Mouse (Mus musculus): ENCODE measurements at regions not wholly inside any gene's neighbourhood (a gene's known extent, or its start where the extent isn't known, plus 50 kb on each side); places are given as distances from the start of the nearest gene placed in this dataset.
A peak's percentile ranks its signal among the peaks of the same experiment; 100 is the strongest.
"Not testable (repeated sequence)": the region's sequence is repeated elsewhere in the genome, so short reads cannot be mapped to it uniquely, and the experiment has no call there.

DNA sequence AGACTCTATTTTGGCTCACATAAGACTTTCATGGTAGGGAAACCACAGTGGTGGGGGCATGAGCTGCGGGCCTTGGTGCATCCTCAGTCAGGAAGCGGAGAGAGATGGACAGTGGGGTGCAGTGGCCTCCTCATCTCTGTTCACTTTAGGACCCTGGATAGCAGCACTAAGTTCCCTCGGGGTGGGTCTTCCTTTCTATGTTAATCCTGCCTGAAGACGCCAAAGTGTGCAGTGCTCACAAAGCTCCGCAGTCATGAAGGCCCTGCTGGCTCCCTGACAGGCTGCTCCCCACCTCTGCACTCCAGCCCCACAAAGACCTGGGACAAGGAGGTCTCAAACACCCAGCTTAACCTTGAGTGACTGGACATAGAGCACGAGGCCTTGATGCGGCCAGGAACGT, 56.8 kb downstream of the Sox1 start:
- DNase-seq, result no peak

DNA sequence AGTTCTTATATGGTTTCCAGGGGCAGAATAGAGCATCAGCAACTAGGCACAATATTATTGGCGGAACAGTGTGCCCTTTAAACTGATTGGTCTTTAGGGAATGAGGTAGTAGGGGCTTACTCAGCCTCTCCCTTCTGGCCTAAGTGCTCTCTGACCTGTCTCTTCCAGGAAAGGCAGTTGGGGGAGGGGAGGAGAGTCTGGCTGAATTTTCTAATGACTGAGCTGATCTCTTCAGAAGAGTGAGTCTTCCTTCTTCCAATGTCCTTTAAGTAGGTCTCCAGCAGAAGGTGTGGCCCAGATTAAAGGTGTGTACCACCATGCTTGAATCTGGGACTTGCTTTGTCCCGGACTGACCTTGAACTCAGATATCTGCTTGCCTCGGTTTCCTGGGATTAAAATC, 60.3 kb downstream of the Sox1 start:
- DNase-seq, result not testable (repeated sequence)

DNA sequence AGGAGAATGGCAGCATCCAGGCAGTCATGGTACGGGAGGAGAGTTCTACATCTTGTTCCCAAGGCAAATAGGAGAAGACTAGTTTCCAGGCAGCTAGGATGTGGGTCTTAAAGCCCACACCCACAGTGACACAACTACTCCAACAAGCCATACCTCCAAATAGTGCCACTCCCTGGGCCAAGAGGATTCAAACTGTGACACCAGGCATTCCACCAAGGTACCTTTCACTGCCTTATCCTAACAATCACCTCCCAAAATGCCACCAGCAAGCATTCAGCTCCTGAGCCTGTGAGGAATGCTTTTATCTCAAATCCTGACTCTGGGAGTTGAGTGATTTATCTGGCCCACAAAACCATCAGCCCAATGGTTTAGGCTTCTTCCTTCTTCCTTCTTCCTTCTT, 61.2 kb downstream of the Sox1 start:
- DNase-seq, result no peak

DNA sequence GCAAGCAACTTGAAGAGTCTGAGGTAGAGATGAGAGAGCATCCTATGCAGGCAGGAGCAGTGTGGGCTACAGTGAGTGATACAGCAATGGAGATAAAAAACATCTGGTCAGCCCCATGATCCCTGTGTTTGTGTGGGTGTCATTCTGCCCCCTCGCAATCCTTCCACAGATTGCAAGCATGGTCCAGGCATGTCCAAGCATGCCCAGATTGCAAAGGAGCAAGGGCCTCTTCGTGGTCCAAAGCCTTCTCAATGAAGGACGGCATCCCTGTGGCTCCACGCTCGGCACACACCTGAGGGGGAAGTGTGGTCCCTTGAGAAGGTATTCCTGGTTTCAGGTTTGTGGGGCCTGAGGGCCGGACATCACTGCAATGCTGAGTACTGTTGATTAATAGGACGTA, 61.9 kb downstream of the Sox1 start:
- no peak for DNase-seq

DNA sequence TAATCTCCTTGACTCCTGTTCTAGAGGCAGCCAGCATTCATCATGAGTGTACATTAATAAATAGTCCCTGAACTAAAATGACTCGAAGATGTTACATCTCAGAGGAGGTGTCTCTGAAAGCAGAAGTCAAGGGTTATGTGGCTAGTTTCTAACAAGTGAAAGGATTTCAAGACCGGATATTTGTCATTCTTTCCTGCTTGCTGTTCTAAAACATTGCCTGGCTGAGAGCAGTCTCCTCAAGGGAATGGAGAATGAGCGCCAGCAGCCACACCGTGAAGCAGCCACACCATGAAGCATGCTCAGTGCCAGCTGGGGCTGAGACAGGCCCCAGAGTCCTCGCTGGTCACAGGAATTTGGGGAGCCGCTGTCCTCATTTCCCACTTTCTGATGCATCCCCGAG, 71.8 kb downstream of the Sox1 start:
- DNase-seq, result no peak

DNA sequence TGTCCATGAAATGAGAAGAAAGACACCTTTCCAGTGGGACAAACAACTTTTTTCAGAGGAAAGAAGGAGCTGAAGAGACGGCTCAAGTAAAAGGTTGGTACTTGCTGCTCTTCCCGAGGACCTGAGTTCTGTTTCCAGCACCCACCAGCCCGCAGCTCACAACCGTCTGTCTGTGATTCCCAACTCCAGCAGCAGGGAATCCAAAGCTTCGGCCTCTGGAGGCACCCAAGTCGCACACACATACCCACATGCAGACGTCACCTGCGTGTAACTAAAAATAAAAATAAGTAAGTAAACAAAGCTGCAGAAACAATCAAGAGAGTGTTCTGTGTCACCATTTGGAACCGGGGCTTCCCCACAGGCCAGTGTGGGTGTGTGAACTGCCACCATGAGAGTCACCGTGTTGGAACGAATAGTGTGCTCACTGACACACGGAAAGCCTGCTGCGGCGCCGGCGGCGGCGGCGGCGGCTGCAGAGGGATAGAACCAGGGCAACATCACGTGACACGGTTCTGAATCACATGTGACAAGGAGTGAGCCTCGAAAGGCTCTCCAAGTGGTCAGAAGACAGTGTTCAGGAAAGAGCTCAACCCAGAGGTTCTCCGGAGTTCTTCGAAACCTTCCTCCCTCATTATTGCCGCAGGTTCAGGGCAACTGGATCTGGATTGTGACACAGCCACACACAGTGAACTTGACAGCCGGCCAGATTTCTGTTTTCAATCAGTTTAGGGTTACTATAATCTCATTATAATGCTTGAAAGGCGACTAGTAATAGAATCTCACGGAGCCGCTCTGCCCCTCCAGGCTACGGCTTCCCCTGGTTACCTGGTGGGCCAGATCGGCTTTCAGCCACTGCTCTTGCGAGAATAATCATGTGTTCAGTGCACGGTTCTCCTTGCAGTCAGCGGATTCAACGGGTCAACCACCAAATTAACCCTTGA, 72.6 kb downstream of the Sox1 start:
- peak in 1 of 2 experiments; percentile 31 for DNase-seq

DNA sequence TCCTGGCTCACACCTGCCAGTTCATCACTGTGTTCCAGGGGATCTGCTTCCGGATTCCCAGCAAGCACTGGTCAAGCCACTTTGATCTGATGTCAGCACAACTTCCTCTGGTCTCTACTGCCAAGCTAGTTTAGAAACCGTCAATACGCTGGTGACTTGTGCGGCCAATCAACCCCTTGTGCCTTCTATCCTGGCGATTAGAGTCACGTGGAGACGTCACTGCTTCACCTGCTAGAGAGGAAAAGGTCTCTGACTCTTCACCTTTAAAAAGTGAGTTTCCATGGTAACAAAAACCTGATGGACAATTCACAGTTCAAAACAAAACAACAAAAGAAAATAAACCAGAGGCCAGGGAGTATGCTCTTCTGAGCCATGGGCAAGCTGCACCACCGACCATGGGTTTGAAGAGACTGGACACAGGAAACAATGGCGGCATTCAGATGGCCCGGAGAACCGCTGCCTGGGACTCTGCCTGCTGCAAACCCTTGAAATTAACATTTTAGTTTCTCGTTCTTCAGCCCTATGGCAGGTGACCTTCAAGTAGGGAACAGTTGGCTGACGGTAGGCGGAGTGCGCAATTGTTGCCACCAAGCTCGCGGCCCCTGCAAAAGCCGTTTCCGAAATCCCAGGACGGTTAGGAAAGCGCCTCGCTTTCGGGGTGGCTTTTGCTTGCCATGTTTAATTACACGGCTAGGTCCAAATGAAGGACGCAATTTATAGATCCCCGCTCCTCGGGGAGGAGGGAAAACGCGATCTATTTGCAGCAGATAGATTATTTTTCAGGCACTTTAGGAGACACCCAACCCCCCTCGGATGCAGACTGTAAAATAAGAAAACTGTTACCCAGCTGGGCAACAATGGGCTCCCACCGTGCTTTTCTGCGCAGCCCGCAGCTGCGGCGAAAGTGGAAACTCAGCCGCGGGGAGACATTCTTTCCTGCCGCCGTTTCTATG, 82.6 kb downstream of the Sox1 start:
- DNase-seq, result peak in 1 of 2 experiments; percentile 29

DNA sequence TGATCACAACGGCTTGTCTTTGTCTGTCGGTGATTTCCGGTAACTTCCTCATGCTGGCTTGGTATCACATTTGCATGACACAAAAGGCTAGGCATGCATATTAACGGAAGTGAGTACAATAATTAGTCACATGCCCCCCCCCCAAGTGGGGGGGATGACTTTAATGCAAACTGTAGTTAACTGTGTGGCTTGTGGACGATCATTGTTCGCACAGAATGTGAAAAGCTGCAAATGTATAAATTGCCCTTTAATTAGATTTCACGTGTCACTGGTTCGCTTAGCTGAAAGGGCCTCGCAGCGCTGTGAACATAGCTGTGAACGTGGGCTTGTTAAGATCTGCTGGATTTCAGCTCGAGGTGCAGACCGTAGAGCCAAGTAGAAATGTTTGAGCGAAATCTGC, 86.8 kb downstream of the Sox1 start:
- DNase-seq, result no peak

DNA sequence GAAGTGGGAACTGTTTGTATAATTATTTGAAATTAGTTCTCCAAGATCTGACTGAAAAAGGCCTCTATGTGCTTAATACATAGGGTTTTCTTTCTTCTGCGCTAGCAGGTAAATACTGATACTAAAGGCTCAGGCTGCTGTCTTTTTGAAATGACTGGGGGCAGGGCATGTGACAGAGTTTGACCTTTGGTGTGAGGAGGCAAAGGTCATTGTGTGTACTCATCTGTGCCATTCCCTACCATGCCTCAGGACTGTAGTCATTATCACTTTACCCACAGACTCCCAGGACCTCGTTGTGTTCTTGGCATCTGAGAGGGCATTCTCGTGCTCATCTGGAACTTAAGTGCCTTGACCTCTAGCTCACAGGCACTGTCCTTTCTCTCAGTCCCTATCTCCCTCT, 88.5 kb downstream of the Sox1 start:
- no peak for DNase-seq

DNA sequence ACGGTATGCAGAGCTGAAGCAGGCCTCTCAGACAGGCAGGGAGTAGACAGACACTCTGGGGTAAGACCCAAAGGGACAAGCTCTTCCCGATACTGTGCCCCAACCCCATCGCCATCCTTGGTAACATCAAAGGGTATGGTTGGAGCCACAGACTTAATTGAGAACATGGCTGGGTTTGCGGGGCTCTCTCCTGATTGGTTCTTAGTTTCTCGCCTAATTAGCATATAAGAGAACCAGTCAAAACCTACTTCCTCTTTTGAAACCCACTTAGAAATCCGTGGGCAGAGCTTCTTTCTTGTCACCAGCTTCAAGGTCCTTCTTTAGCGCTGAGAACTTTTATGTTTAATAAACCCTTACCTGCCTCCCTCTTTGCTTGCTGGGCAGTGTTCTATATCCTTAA, 87.5 kb upstream of the Spaca7 start:
- DNase-seq, result no peak

DNA sequence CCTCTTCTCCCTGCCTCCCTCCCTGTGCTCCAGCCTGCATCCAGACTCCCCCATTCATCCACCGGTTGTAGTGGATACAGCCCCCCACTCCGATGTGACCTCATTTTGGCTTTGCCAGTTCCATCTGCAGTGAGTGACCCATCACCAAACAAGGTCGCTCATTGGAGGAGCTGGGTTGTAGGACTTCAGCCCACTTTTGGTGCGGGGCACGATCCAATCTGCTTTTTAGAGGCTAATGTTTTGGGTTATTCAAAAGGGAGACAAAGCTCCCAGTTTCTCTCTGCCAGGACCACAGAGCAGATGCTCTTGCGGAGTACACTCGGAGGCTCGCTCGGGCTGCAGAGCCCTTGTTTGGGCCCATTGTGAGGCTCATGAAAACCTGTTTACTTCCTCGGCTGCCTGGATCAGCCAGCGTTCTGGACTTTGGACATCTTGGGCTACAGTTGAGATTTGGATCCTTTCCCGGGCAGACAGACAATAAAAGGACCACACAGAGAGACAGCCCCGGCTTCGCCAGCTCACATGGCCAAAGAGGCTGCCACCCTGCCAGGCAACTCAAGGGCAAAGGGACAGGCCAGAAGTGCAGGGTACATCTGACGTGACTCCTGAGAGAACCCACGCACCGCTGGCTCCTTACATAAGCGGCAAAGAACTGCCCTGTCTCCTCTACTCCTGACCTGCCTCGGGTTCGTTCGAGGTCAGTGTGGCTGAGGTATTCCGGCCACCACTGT, 86.3 kb upstream of the Spaca7 start:
- DNase-seq, result peak; percentile 87 to 88

DNA sequence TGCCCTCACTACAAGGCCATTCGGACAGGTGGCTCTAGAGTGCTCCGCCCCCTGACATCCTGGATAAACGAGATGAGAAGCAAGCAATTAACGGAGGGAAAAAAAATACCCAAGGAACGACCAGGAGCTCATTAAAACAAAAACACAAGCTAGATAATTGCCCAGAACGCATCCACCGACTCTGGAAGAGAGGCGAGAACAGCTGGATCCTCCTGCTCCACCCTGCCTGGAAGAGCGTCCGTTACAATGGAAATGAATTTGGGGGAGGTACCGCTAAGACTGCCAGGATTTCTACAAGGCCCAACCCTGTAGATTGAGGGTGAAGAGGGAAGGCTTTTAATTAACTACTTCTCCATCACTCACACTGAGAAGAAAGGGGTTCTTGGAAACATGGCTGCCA, 85.6 kb upstream of the Spaca7 start:
- no peak for DNase-seq

DNA sequence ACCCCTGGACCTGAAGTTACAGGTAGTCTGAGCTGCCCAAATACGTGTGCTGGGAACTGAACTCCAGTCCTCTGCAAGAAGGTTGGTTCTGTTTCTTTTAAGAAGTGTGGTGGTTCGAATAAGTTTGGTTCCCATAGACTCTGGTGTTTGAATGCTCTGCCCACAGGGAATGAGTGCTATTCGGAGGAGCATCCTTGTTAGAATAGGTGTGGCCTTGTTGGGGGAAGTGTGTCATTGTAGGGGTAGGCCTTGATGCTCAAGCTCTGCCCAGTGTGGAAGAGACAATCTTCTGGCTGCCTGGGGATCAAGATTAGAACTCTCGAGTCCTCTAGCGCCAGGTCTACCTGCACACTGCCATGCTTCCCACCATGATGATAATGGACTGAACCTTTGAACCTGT, 83.6 kb upstream of the Spaca7 start:
- no peak for DNase-seq

DNA sequence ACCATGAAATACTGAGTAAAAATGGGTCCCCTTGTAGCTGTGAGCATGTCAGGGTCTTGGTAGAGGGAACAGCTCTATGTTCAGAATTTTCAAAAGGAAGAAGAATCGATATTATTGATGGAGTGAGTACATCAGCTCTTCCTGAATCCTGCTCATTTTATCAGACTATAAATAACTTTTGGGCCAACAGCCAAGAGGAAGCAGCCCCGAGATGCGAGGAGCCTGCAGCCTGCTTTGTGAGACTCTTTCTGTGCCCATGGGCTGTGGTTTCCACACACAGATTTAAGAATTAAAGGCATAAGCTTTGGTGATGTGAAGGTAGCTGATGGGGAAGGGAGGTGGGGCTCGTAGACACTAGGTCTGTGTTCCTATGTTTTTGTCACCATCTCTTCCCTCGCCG, 81.4 kb upstream of the Spaca7 start:
- DNase-seq, result no peak

DNA sequence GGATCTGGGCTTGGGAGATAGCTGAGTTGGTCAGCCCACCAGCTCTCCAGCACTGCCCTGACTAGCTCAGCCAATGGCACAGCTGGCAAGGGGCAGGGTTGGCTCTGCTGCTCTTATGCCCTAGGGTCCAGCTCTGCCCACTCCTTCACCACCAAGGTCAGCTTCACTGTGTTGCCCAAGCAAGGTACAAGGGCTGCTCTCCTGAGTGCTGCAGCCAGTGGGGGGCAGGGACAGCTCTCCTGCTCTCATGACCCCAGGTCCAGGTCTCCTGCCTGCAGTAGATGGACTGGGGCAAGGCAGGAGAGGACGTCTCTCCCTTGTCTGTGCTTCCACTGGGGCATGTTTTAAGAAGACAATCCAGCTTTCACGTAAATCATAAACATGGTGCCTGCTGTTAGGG, 80.4 kb upstream of the Spaca7 start:
- no peak for DNase-seq

DNA sequence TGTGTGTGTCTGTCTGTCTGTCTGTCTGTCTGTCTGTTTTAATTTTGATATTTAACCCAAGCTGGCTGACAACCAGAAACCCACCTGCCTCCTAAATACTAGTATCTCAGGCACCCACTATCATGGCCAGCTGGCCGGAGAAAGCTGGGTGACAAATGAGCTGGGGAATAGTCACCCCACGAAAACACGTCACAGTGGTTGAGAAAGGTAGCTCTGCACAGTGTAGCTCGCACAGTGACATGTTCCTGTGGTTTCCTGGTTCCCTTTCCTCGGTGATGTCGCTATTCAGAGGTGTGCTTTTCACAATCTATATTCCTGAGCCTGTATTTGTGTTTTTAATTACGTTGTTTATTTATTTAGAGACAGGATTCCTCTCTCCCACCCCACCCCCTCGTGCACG, 78.3 kb upstream of the Spaca7 start:
- no peak for DNase-seq

DNA sequence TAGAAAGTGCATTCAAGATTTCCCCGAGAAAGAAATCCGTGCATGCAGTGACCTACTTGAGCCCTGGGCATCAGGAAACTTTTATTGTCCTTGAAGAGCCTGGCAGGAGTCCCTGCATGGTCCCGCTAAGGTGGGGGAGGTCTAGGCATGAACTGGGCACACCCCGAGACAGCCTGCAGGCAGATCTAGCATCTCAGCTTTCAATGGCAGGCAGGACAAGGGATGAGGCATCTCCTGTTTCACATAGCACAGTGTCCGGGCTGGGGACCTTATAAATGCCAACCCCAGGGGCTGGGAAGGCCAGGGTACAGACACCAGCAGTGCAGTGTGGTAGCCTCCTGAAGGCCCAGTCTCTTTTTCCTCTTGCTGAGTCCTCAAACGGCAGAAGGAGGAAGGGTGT, 75.4 kb upstream of the Spaca7 start:
- no peak for DNase-seq

DNA sequence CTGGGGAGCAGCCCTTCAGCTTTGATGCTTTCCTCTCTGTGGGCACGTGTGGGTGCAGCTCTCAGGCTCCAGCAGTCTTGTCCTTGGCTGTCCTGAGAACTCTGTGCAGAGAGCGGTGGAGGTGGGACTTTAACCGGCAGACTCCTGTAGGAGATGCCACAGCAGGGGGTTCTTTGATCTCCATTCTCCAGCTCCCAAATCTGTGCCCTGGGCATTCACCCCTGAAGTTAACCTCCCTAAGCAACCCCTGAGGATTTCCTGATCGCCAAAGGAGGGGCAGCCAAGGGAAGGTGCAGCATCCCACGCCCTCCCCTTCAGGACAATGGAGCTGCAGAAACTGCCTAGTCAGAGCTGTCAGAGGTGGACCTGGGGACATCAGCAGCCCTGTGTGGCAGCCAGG, 73.2 kb upstream of the Spaca7 start:
- DNase-seq, result no peak

DNA sequence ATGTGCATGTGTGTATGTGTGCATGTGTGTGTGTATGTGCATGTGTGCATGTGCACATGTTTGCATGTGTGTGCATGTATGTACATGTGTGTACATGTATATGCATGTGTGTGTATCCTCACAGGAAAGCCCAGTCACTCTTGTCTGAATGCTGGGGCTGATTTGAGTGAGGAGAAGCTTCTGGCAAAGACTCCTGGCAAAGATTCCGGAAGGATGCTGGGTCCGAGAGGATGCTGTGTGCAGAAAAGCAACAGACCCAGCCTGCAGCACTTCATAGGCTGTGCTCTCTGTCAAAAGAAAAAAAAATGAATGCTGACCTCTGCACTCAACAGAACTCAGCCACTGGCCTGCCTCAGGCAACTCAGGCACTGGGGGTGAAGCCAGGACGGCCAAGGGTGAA, 72.5 kb upstream of the Spaca7 start:
- peak; percentile 53 to 66 for DNase-seq

DNA sequence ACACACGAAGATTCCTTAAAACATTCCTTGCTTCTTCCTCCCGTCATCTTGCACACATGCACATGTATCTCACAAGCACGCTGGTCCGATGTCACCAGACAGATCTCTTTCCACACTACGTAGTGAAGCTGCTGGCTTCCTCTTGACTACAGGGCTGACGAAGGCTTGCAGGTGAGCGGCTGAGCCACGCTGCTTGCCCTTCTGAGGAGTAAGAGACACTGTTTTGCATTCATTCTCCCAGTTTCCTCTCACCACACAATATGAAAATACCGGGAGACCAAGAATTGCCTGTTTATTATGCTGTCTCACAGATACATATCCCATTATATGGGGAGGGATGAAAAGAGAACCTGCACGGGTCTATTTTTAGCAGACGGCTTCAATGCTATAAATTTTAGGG, 71.0 kb upstream of the Spaca7 start:
- no peak for DNase-seq

DNA sequence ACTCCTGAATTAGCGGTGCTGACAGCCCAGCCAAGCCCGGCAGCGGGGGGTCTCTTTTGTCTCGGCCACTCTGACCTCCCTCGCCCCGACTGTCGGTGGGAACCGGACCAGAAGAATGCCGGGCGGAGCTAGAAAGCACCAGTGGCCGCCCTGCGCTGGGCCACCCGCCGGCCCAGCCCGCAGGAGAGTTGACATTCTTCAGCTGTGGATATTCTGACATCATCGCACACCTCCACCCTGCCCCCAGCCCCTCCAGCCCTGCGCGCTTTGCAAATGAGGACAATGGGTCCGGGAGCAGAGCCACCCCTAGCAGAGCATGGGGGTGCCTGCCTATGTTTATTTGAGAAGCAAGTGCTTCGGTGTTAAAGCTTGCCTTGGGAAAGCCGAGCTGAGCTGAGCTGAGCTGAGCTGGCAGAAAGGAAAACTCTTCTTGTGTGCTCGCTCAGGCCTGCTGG, 70.5 kb upstream of the Spaca7 start:
- peak; percentile 64 to 66 for DNase-seq

DNA sequence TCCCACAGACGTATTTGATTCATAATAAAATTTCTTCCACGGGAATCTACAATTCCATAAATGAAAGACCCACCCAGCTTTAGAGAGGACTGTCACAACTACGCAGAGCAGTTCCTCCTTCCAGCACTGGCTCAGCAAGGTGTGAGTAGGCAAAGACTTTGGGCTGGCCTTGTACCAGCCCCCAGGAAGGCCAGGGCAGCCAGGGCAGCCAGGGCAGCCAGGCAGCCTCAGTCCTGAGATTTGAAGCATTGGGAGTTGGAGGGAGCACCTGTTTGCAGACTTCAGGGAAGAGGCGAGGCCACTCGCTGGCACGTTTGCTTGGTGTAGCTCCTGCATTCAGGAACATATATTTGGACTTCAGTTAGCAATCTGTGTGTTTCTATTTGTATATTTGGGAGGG, 70.0 kb upstream of the Spaca7 start:
- no peak for DNase-seq

DNA sequence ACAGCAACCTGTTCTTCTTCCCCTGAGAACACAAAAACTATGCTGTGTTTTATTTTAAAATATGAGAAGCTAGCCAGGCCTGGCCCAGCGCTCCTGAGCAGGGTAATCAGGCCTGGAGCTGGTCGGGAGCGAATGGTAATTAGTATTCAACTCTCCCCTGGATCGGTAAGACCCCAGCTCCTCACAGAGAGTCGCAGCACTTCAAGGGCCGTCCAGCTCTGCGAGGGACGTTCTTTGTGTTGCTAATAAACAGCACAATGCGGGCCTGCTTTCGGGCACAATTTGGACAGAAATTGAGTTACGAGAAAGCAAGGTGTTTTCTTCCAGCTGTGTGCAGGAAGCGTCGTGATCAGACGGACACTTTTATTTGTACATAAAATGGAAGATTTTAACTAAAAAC, 69.5 kb upstream of the Spaca7 start:
- no peak for DNase-seq

All from cerebellum, postnatal 10 days (tissue).